In the genomic region with DNA sequence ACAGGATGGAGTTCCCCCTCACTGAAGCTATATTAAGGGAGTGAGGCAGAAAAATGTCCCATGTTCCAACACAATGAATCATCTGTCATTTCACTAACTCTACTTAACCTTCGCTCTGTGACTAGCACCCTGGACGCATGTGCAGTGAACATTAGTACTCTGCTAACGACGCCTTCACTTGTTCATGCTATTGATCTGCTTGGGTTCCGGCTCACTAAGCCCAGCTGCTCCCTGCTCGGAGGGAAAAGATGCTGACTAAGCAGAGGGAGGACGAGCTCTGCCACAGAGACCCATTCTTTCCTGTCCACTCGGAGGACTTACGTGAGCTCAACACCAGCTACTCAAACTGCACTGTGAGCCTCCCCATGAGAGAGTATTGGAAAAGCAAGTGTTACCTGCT, we compare ENCODE assay signal across 13 mouse cellular contexts. TPM values are rescaled to one million over a fixed set of nuclear protein-coding genes. Genes with fewer than 3 reads are reported as not detected.
DNase-seq lines count a peak whose midpoint lies in the region; ATAC-seq lines count a peak whose summit lies in the region.
"Had no signal": no experiment of that assay in that cellular context is flagged by ENCODE, and none has a peak within 500 bp of the region (broad histone marks: within the 10 kb centered on the region; RNA-seq: fewer than 3 reads in every experiment).

No protein-coding gene starts in this region.

- no peaks in the 10 kb centered on the region for H3K9me3 ChIP-seq in embryonic facial prominence, embryonic 14.5 days (ENCODE audit: control insufficient read depth, low read length)
- no peaks in the 10 kb centered on the region for H3K9me3 ChIP-seq in hindbrain, embryonic 14.5 days (ENCODE audit: control insufficient read depth, low read length)
- H3K9me3 ChIP-seq: liver, embryonic 12.5 days had no signal

- no peaks in the 10 kb centered on the region for H3K36me3 ChIP-seq in embryonic facial prominence, embryonic 14.5 days (ENCODE audit: control insufficient read depth, insufficient read depth, low read length)
- H3K36me3 ChIP-seq in hindbrain, embryonic 14.5 days (replicated peaks; ENCODE audit: control insufficient read depth, insufficient read depth) = no peaks in the 10 kb centered on the region
- H3K36me3 ChIP-seq: liver, embryonic 12.5 days had no signal

- ATAC-seq in embryonic facial prominence, embryonic 14.5 days (ENCODE audit: low read depth) = no peak
- ATAC-seq in hindbrain, embryonic 14.5 days (ENCODE audit: low FRiP score) = peak; percentile 62; the same call in 1 of the 2 replicates
- ATAC-seq: liver, embryonic 12.5 days had no signal

- WGBS in embryonic facial prominence, embryonic 14.5 days = 44% methylated on average over 9 of the region's 9 CpGs
- 13% methylated on average over 9 of the region's 9 CpGs for WGBS in hindbrain, embryonic 14.5 days

- no peak overlapping the region for H3K9ac ChIP-seq in embryonic facial prominence, embryonic 14.5 days (ENCODE audit: low read depth, low read length)
- H3K9ac ChIP-seq in hindbrain, embryonic 14.5 days = no peak overlapping the region
- H3K9ac ChIP-seq: liver, embryonic 12.5 days had no signal

- H3K4me2 ChIP-seq in embryonic facial prominence, embryonic 14.5 days (ENCODE audit: low read depth, low read length) = no peak overlapping the region
- 0 out of 2 replicates have a peak overlapping the region, but pooled peaks have one; percentile 2 for H3K4me2 ChIP-seq in hindbrain, embryonic 14.5 days (replicated peaks)
- H3K4me2 ChIP-seq: liver, embryonic 12.5 days had no signal

- H3K4me1 ChIP-seq in embryonic facial prominence, embryonic 14.5 days (ENCODE audit: control insufficient read depth, insufficient read depth, low read length) = 0 out of 2 replicates have a peak, but pooled peaks cover 5% of the 10 kb centered on the region
- H3K4me1 ChIP-seq in hindbrain, embryonic 14.5 days (replicated peaks; ENCODE audit: control insufficient read depth, insufficient read depth, low read length) = peaks cover 28% of the 10 kb centered on the region
- H3K4me1 ChIP-seq: liver, embryonic 12.5 days had no signal

- H3K27me3 ChIP-seq in embryonic facial prominence, embryonic 14.5 days (replicated peaks; ENCODE audit: control insufficient read depth, insufficient read depth, low read length) = no peaks in the 10 kb centered on the region
- no peaks in the 10 kb centered on the region for H3K27me3 ChIP-seq in hindbrain, embryonic 14.5 days (ENCODE audit: control insufficient read depth, insufficient read depth, low read length)
- H3K27me3 ChIP-seq: liver, embryonic 12.5 days had no signal

- peak; percentile 23 to 46 for DNase-seq in adrenal gland, postnatal 36 days
- DNase-seq in adrenal gland, postnatal 25 days = no peak
- peak; percentile 17 for DNase-seq in embryonic facial prominence, embryonic 14.5 days (ENCODE audit: low spot score)
- DNase-seq in hindbrain, embryonic 14.5 days (ENCODE audit: low spot score) = peak; percentile 58
- DNase-seq in neural tube, embryonic 10.5 days (ENCODE audit: extremely low spot score, low spot score) = peak; percentile 53
- DNase-seq in lung, postnatal 4 days = no peak
- no peak for DNase-seq in thymus, postnatal 4 days
- DNase-seq in ovary, postnatal 36 days (ENCODE audit: low spot score) = no peak
- DNase-seq: adrenal gland, adult 8-10 months; cerebellum, postnatal 10 days; heart, postnatal 14 days; kidney, postnatal 10 days had no signal

- H3K4me3 ChIP-seq in embryonic facial prominence, embryonic 14.5 days (ENCODE audit: low read depth, low read length) = no peak overlapping the region
- no peak overlapping the region for H3K4me3 ChIP-seq in hindbrain, embryonic 14.5 days (replicated peaks; ENCODE audit: low read length)
- H3K4me3 ChIP-seq: liver, embryonic 12.5 days had no signal

- H3K27ac ChIP-seq in embryonic facial prominence, embryonic 14.5 days (replicated peaks; ENCODE audit: low read depth, low read length) = no peak overlapping the region
- H3K27ac ChIP-seq in hindbrain, embryonic 14.5 days = peak overlapping the region; percentile 61
- H3K27ac ChIP-seq: liver, embryonic 12.5 days had no signal

RNA-seq across cellular contexts. Expression of a gene that starts 33.2 kb away (rescaled TPM):
- total RNA-seq in adrenal gland, postnatal 36 days (2021) = 100 to 1,000 TPM in 1 of 2 experiments, 10 to 100 TPM in 1; 65.1 to 216 TPM
- 69.6 and 75.6 TPM in 2 replicates for total RNA-seq in adrenal gland, postnatal 25 days (2021)
- polyA plus RNA-seq in embryonic facial prominence, embryonic 14.5 days (2014; fragmentation: Nextera tagmentation; extraction: Ambion mirVana) = 203 and 242 TPM in 2 replicates
- 2,185 and 2,283 TPM in 2 replicates for polyA plus RNA-seq in hindbrain, embryonic 14.5 days (2014; fragmentation: Nextera tagmentation; extraction: Ambion mirVana)

Comparison
In these comparisons a context has a peak if more than half of its experiments do, and no peak if none do; other contexts are left out.
1. DNase-seq: peak in adrenal gland, postnatal 36 days (2 of 2), embryonic facial prominence, embryonic 14.5 days (single experiment), hindbrain, embryonic 14.5 days (single experiment) and neural tube, embryonic 10.5 days (single experiment); none in adrenal gland, postnatal 25 days (single experiment), lung, postnatal 4 days (0 of 2), thymus, postnatal 4 days (single experiment) and ovary, postnatal 36 days (single experiment).